Mouse (Mus musculus) neural tube, embryonic 15.5 days (tissue): ENCODE measurements around the gene Syt10. TPM values are rescaled to one million over a fixed set of nuclear protein-coding genes. Genes with fewer than 3 reads are reported as not detected.
"Not testable (repeated sequence)": the region's sequence is repeated elsewhere in the genome, so short reads cannot be mapped to it uniquely, and the experiment has no call there.

Experiments
- ATAC-seq: fragments of 200-750 bp; cut with Nextera tagmentation; 2 replicates; pipeline ENCODE4 v1.8.0; 2017; ENCODE audit warnings: mild to moderate bottlenecking, moderate TSS enrichment, moderate library complexity; ENCODE audit not compliant: low FRiP score
- H3K27ac ChIP-seq: fragments of 300-500 bp; sonication (generic); replicated peaks from 2 replicates; pipeline ENCODE4 v1.5.1; 2015; ENCODE audit warnings: mild to moderate bottlenecking, inconsistent platforms
- H3K27me3 ChIP-seq: fragments of 300-500 bp; sonication (generic); replicated peaks from 2 replicates; pipeline ENCODE4 v1.6.1; 2015; ENCODE audit warnings: inconsistent platforms
- H3K36me3 ChIP-seq: fragments of 300-500 bp; sonication (generic); 2 replicates; pipeline ENCODE4 v1.6.1; 2015; ENCODE audit warnings: inconsistent platforms
- H3K4me1 ChIP-seq: fragments of 300-500 bp; sonication (generic); 2 replicates; pipeline ENCODE4 v1.6.1; 2015; ENCODE audit warnings: inconsistent platforms
- H3K4me2 ChIP-seq: fragments of 300-500 bp; sonication (generic); 2 replicates; pipeline ENCODE4 v1.6.1; 2015; ENCODE audit warnings: inconsistent platforms, mild to moderate bottlenecking, moderate library complexity
- H3K4me3 ChIP-seq: fragments of 300-500 bp; sonication (generic); replicated peaks from 2 replicates; pipeline ENCODE4 v1.5.1; 2015; ENCODE audit warnings: mild to moderate bottlenecking, inconsistent platforms
- H3K9ac ChIP-seq: fragments of 300-500 bp; sonication (generic); replicated peaks from 2 replicates; pipeline ENCODE4 v1.6.1; 2015; ENCODE audit warnings: mild to moderate bottlenecking, inconsistent platforms
- H3K9me3 ChIP-seq: fragments of 300-500 bp; sonication (generic); replicated peaks from 2 replicates; pipeline ENCODE4 v1.6.1; 2016; ENCODE audit warnings: inconsistent platforms
- WGBS: fragments of 180-500 bp; shearing (Covaris S2); methylation state at CpG from one replicate; pipeline ENCODE4 v1.1.7; 2015; ENCODE audit warnings: mixed read lengths; 5-methylcytosine and 5-hydroxymethylcytosine counted together
- microRNA-seq: library from miRNA; unstranded; fragments of <30 nt; microRNA quantifications from one replicate; pipeline ENCODE4, GENCODE M21; 2017
- polyA plus RNA-seq: library from polyadenylated mRNA; unstranded; fragments of >200 nt; fragmentation: Nextera tagmentation; extraction: Ambion mirVana; gene quantifications from 2 replicates; pipeline ENCODE4 v1.2.1, GENCODE M21; 2015

The Syt10 gene
- 5.7 and 6.5 TPM in 2 replicates for polyA plus RNA-seq

GRCm38 (mm10) chr15:89841364-89842017, at the start of gene Syt10:
Gene Syt10, minus strand, starts transcription at chr15:89841860.
- WGBS, result under 1% methylated on average over 50 of the region's 53 CpGs
- Histone ChIP-seq H3K27me3 (peaks cover 22% of the 10 kb centered on the region), H3K9me3 (no peaks in the 10 kb centered on the region), H3K27ac (peak within 1 kb of the TSS; percentile 4; the same call in 1 of the 2 replicates), H3K9ac (peak within 1 kb of the TSS; percentile 42), H3K4me2 (peak within 1 kb of the TSS; percentile 95), H3K4me3 (peak within 1 kb of the TSS; percentile 67), H3K4me1 (peaks cover 14% of the 10 kb centered on the region), H3K36me3 (no peaks in the 10 kb centered on the region)
- ATAC-seq, result peak; percentile 83

GRCm38 (mm10) chr15:89883799-89884198, 42.1 kb upstream of the Syt10 start:
- H3K4me1 ChIP-seq, result no peaks in the 10 kb centered on the region
- no peak overlapping the region for H3K9ac ChIP-seq
- 98% methylated on average over 2 of the region's 2 CpGs for WGBS
- ATAC-seq, result no peak
- no peak overlapping the region for H3K4me3 ChIP-seq
- H3K4me2 ChIP-seq, result no peak overlapping the region
- H3K27ac ChIP-seq, result no peak overlapping the region
- H3K9me3 ChIP-seq, result no peaks in the 10 kb centered on the region
- H3K27me3 ChIP-seq, result no peaks in the 10 kb centered on the region
- no peaks in the 10 kb centered on the region for H3K36me3 ChIP-seq

GRCm38 (mm10) chr15:89878981-89879380, 37.3 kb upstream of the Syt10 start:
- Histone ChIP-seq H3K4me3 (no peak overlapping the region), H3K27me3 (no peaks in the 10 kb centered on the region), H3K4me1 (no peaks in the 10 kb centered on the region), H3K4me2 (no peak overlapping the region), H3K36me3 (no peaks in the 10 kb centered on the region), H3K27ac (no peak overlapping the region), H3K9ac (no peak overlapping the region), H3K9me3 (no peaks in the 10 kb centered on the region)
- ATAC-seq, result no peak
- 90% methylated on average over 2 of the region's 2 CpGs for WGBS

- Histone ChIP-seq H3K4me2 (peak overlapping the region; percentile 22; the same call in 1 of the 2 replicates), H3K36me3 (no peaks in the 10 kb centered on the region), H3K9me3 (no peaks in the 10 kb centered on the region), H3K9ac (no peak overlapping the region), H3K27me3 (no peaks in the 10 kb centered on the region), H3K27ac (no peak overlapping the region), H3K4me3 (no peak overlapping the region), H3K4me1 (no peaks in the 10 kb centered on the region)
- WGBS, result 19% methylated on average over 10 of the region's 10 CpGs
- no peak; the same call in 1 of the 2 replicates for ATAC-seq
These were observed 25.6 kb downstream of the Syt10 start for GRCm38 (mm10) chr15:89816098-89816497.

- H3K27me3 ChIP-seq, result no peaks in the 10 kb centered on the region
- no peak overlapping the region for H3K9ac ChIP-seq
- H3K4me1 ChIP-seq, result no peaks in the 10 kb centered on the region
- H3K4me3 ChIP-seq, result no peak overlapping the region
- H3K4me2 ChIP-seq, result no peak overlapping the region
- H3K27ac ChIP-seq, result no peak overlapping the region
- WGBS, result 96% methylated on average over 3 of the region's 3 CpGs
- no peak for ATAC-seq
- no peaks in the 10 kb centered on the region for H3K9me3 ChIP-seq
- no peaks in the 10 kb centered on the region for H3K36me3 ChIP-seq
These were observed 37.2 kb downstream of the Syt10 start for GRCm38 (mm10) chr15:89804478-89804877.

GRCm38 (mm10) chr15:89779928-89780327, 61.7 kb downstream of the Syt10 start:
- H3K27me3 ChIP-seq, result no peaks in the 10 kb centered on the region
- H3K27ac ChIP-seq, result no peak overlapping the region
- H3K4me2 ChIP-seq, result peak overlapping the region; percentile 38
- H3K4me3 ChIP-seq, result no peak overlapping the region
- H3K4me1 ChIP-seq, result no peaks in the 10 kb centered on the region
- 71% methylated on average over 9 of the region's 9 CpGs for WGBS
- H3K36me3 ChIP-seq, result no peaks in the 10 kb centered on the region
- no peaks in the 10 kb centered on the region for H3K9me3 ChIP-seq
- ATAC-seq, result no peak
- H3K9ac ChIP-seq, result no peak overlapping the region

- H3K4me1 ChIP-seq, H3K9ac ChIP-seq, H3K27me3 ChIP-seq, H3K36me3 ChIP-seq, H3K4me2 ChIP-seq, H3K4me3 ChIP-seq, H3K9me3 ChIP-seq, H3K27ac ChIP-seq, ATAC-seq: not testable (repeated sequence)
- 87% methylated on average over 13 of the region's 13 CpGs for WGBS
These were observed 75.6 kb downstream of the Syt10 start for GRCm38 (mm10) chr15:89766016-89766415.

- no peak overlapping the region for H3K4me3 ChIP-seq
- H3K9ac ChIP-seq, result no peak overlapping the region
- no peak overlapping the region for H3K4me2 ChIP-seq
- H3K36me3 ChIP-seq, result no peaks in the 10 kb centered on the region
- no peaks in the 10 kb centered on the region for H3K9me3 ChIP-seq
- H3K27me3 ChIP-seq, result no peaks in the 10 kb centered on the region
- no peaks in the 10 kb centered on the region for H3K4me1 ChIP-seq
- WGBS, result 67% methylated on average over 3 of the region's 3 CpGs
- no peak overlapping the region for H3K27ac ChIP-seq
- ATAC-seq, result no peak
These were observed 108.0 kb downstream of the Syt10 start for GRCm38 (mm10) chr15:89733611-89734010.

Small RNAs within 50 kb of the gene (microRNA-seq; reads per million reads assigned to microRNA genes)
- not detected for gene Gm24643

Other genes with a start within 250 kb of the Syt10 start
- 71.9 and 86.6 TPM in 2 replicates for gene Rabl2, start 249.9 kb downstream of the Syt10 start, polyA plus RNA-seq